Mouse (Mus musculus): Measurements from ENCODE around the gene Utp14b. TPM values are rescaled to one million over a fixed set of nuclear protein-coding genes. Genes with fewer than 3 reads are reported as not detected.

Gene Utp14b
- total and polyA plus RNA-seq, 2 experiments from 2014 or later, result 3.0 to 6.5 TPM

GRCm38 (mm10) chr1:78640871-78641270 is 17.0 kb upstream of the Utp14b start:
- no peak for DNase-seq (ENCODE audit: low spot score)
- Histone ChIP-seq H3K4me2 (ENCODE audit: low read depth, low read length) (no peak overlapping the region), H3K4me1 (ENCODE audit: insufficient read depth, low read length) (no peaks in the 10 kb centered on the region), H3K27me3 (ENCODE audit: insufficient read depth, low read length) (no peaks in the 10 kb centered on the region), H3K9me3 (ENCODE audit: low read length) (no peaks in the 10 kb centered on the region), H3K9ac (replicated peaks; ENCODE audit: low read length) (no peak overlapping the region), H3K36me3 (ENCODE audit: insufficient read depth, low read length) (no peaks in the 10 kb centered on the region), H3K27ac (no peak overlapping the region), H3K4me3 (ENCODE audit: low read length) (no peak overlapping the region)
- no peak for ATAC-seq
- no peak for TF ChIP-seq CTCF (IDR thresholded peaks at IDR 0.05; ENCODE audit: low read depth)

GRCm38 (mm10) chr1:78641791-78642190 is 16.0 kb upstream of the Utp14b start:
- Histone ChIP-seq H3K4me3 (ENCODE audit: low read length) (no peak overlapping the region), H3K9ac (replicated peaks; ENCODE audit: low read length) (no peak overlapping the region), H3K4me2 (ENCODE audit: low read depth, low read length) (no peak overlapping the region), H3K27me3 (ENCODE audit: insufficient read depth, low read length) (no peaks in the 10 kb centered on the region), H3K4me1 (ENCODE audit: insufficient read depth, low read length) (no peaks in the 10 kb centered on the region), H3K36me3 (ENCODE audit: insufficient read depth, low read length) (no peaks in the 10 kb centered on the region), H3K27ac (no peak overlapping the region), H3K9me3 (ENCODE audit: low read length) (no peaks in the 10 kb centered on the region)
- 95% methylated on average over 3 of the region's 3 CpGs for WGBS
- no peak for TF ChIP-seq CTCF (IDR thresholded peaks at IDR 0.05; ENCODE audit: low read depth)
- ATAC-seq (no peak), DNase-seq (ENCODE audit: low spot score) (no peak)

- ATAC-seq (no peak), DNase-seq (ENCODE audit: low spot score) (no peak)
- no peak overlapping the region for H3K4me3 ChIP-seq (ENCODE audit: low read length)
- H3K36me3 ChIP-seq (ENCODE audit: insufficient read depth, low read length), result no peaks in the 10 kb centered on the region
- no peaks in the 10 kb centered on the region for H3K9me3 ChIP-seq (ENCODE audit: low read length)
- H3K27ac ChIP-seq, result no peak overlapping the region
- H3K27me3 ChIP-seq (ENCODE audit: insufficient read depth, low read length), result no peaks in the 10 kb centered on the region
- H3K4me1 ChIP-seq (ENCODE audit: insufficient read depth, low read length), result no peaks in the 10 kb centered on the region
- 75% methylated on average over 2 of the region's 2 CpGs for WGBS
- no peak overlapping the region for H3K4me2 ChIP-seq (ENCODE audit: low read depth, low read length)
- no peak for TF ChIP-seq CTCF (IDR thresholded peaks at IDR 0.05; ENCODE audit: low read depth)
- H3K9ac ChIP-seq (replicated peaks; ENCODE audit: low read length), result no peak overlapping the region
Observed at GRCm38 (mm10) chr1:78642197-78642596, 15.6 kb upstream of the Utp14b start.

GRCm38 (mm10) chr1:78647317-78647885 is 10.4 kb upstream of the Utp14b start:
- Histone ChIP-seq H3K4me1 (ENCODE audit: insufficient read depth, low read length) (no peaks in the 10 kb centered on the region), H3K36me3 (ENCODE audit: insufficient read depth, low read length) (no peaks in the 10 kb centered on the region), H3K9me3 (ENCODE audit: low read length) (no peaks in the 10 kb centered on the region), H3K9ac (replicated peaks; ENCODE audit: low read length) (no peak overlapping the region), H3K27ac (no peak overlapping the region), H3K4me2 (ENCODE audit: low read depth, low read length) (no peak overlapping the region), H3K4me3 (ENCODE audit: low read length) (no peak overlapping the region), H3K27me3 (ENCODE audit: insufficient read depth, low read length) (no peaks in the 10 kb centered on the region)
- no peak for ATAC-seq
- no peak for TF ChIP-seq CTCF (IDR thresholded peaks at IDR 0.05; ENCODE audit: low read depth)
- 55% methylated on average over 8 of the region's 8 CpGs for WGBS
- no peak for DNase-seq (ENCODE audit: low spot score)

GRCm38 (mm10) chr1:78649269-78650061 is 8.4 kb upstream of the Utp14b start:
- DNase-seq (ENCODE audit: low spot score), result no peak
- ATAC-seq, result no peak
- H3K4me1 ChIP-seq (ENCODE audit: insufficient read depth, low read length), result no peaks in the 10 kb centered on the region
- H3K9ac ChIP-seq (replicated peaks; ENCODE audit: low read length), result no peak overlapping the region
- no peak for TF ChIP-seq CTCF (IDR thresholded peaks at IDR 0.05; ENCODE audit: low read depth)
- no peaks in the 10 kb centered on the region for H3K36me3 ChIP-seq (ENCODE audit: insufficient read depth, low read length)
- H3K27me3 ChIP-seq (ENCODE audit: insufficient read depth, low read length), result no peaks in the 10 kb centered on the region
- WGBS, result 50% methylated on average over 6 of the region's 6 CpGs
- no peak overlapping the region for H3K27ac ChIP-seq
- H3K4me3 ChIP-seq (ENCODE audit: low read length), result no peak overlapping the region
- H3K4me2 ChIP-seq (ENCODE audit: low read depth, low read length), result no peak overlapping the region
- no peaks in the 10 kb centered on the region for H3K9me3 ChIP-seq (ENCODE audit: low read length)

- Histone ChIP-seq H3K9me3 (ENCODE audit: low read length) (no peaks in the 10 kb centered on the region), H3K27me3 (ENCODE audit: insufficient read depth, low read length) (no peaks in the 10 kb centered on the region), H3K9ac (replicated peaks; ENCODE audit: low read length) (no peak overlapping the region), H3K4me2 (ENCODE audit: low read depth, low read length) (no peak overlapping the region), H3K4me1 (ENCODE audit: insufficient read depth, low read length) (peaks cover 5% of the 10 kb centered on the region), H3K4me3 (ENCODE audit: low read length) (no peak overlapping the region), H3K27ac (0 out of 2 replicates have a peak overlapping the region, but pooled peaks have one; percentile 9), H3K36me3 (ENCODE audit: insufficient read depth, low read length) (no peaks in the 10 kb centered on the region)
- TF ChIP-seq CTCF (IDR thresholded peaks at IDR 0.05; ENCODE audit: low read depth), result no peak
- 24% methylated on average over 2 of the region's 2 CpGs for WGBS
- ATAC-seq, result no peak
- no peak for DNase-seq (ENCODE audit: low spot score)
Observed at GRCm38 (mm10) chr1:78656472-78656871, 1.4 kb upstream of the Utp14b start.
